Mouse (Mus musculus) stomach, postnatal 0 days (tissue): Measurements from ENCODE around the gene Ythdf1. TPM values are rescaled to one million over a fixed set of nuclear protein-coding genes. Genes with fewer than 3 reads are reported as not detected.

Experiments
- ATAC-seq: fragments of 200-750 bp; cut with Nextera tagmentation; 2 replicates; pipeline ENCODE4 v1.8.0; 2017; ENCODE audit not compliant: low FRiP score, low TSS enrichment
- DNase-seq: peaks from one replicate; pipeline ENCODE4 v3.0.0-alpha.2; 2016; ENCODE audit warnings: low spot score
- H3K27ac ChIP-seq: fragments of 300-500 bp; sonication (generic); replicated peaks from 2 replicates; pipeline ENCODE4 v1.5.1; 2014; ENCODE audit warnings: mild to moderate bottlenecking, control low read depth
- H3K27me3 ChIP-seq: fragments of 300-500 bp; sonication (generic); 2 replicates; pipeline ENCODE4 v1.6.1; 2014; ENCODE audit warnings: low read length; ENCODE audit not compliant: control insufficient read depth, insufficient read depth
- H3K36me3 ChIP-seq: fragments of 300-500 bp; sonication (generic); 2 replicates; pipeline ENCODE4 v1.6.1; 2014; ENCODE audit warnings: low read length, mixed read lengths; ENCODE audit not compliant: control insufficient read depth, insufficient read depth
- H3K4me1 ChIP-seq: fragments of 300-500 bp; sonication (generic); replicated peaks from 2 replicates; pipeline ENCODE4 v1.6.1; 2014; ENCODE audit warnings: antibody characterized with exemption; ENCODE audit not compliant: control insufficient read depth, insufficient read depth
- H3K4me2 ChIP-seq: fragments of 300-500 bp; sonication (generic); replicated peaks from 2 replicates; pipeline ENCODE4 v1.6.1; 2014; ENCODE audit warnings: low read depth, mild to moderate bottlenecking, control low read depth, moderate library complexity
- H3K4me3 ChIP-seq: fragments of 300-500 bp; sonication (generic); 2 replicates; pipeline ENCODE4 v1.5.1; 2014; ENCODE audit warnings: low read depth, low read length, control low read depth
- H3K9ac ChIP-seq: fragments of 300-500 bp; sonication (generic); 2 replicates; pipeline ENCODE4 v1.6.1; 2014; ENCODE audit warnings: mild to moderate bottlenecking, low read length, control low read depth, mixed read lengths
- H3K9me3 ChIP-seq: fragments of 300-500 bp; sonication (generic); 2 replicates; pipeline ENCODE4 v1.6.1; 2016; ENCODE audit warnings: low read length; ENCODE audit not compliant: control insufficient read depth
- CTCF ChIP-seq: IDR thresholded peaks from 2 replicates; pipeline ENCODE4 v1.5.1; 2016; ENCODE audit warnings: antibody characterized with exemption, low read depth, mild to moderate bottlenecking, moderate library complexity
- EP300 ChIP-seq: optimal IDR thresholded peaks from 2 replicates; pipeline ENCODE3; 2016; ENCODE audit warnings: antibody characterized with exemption
- WGBS: fragments of 180-500 bp; shearing (Covaris S2); extraction: QIAGEN DNeasy Blood & Tissue Kit; methylation state at CpG from one replicate; pipeline ENCODE4 v1.1.7; 2014; 5-methylcytosine and 5-hydroxymethylcytosine counted together
- polyA plus RNA-seq: library from polyadenylated mRNA; unstranded; fragments of >200 nt; fragmentation: Nextera tagmentation; extraction: Ambion mirVana; gene quantifications from 2 replicates; pipeline ENCODE4 v1.2.1, GENCODE M21; 2015

Gene Ythdf1
- polyA plus RNA-seq, result 26.2 and 27.6 TPM in 2 replicates

DNA sequence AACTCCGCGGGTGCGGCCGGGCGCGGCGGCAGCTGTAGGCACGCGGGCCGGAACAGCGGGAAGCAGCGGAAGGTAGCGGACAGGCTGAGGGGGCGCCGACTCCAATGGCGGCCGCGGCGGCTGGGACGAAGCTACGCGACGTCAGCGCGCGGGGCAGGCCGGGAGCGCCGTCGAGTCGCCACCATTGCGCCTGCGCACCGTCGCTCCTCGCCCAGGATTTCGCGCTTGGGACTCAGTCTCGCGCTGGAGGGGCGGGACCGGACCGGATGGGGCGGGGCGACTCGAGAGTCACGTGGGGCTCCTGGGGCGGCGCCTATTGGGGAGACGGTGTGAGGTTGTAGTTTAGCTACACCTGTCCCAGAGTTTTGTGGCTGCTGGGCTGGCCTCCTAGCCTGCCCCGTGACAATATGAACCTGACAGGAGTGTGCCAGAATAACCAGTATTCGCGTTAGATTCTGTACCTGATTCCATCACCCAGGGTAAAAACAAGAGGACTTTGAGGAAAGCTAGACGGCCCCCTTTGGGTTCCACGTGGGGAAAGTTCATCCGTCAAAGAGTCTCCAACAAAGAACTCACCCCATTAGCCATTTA lies at the start of gene Ythdf1:
TSS of gene Ythdf1 (minus strand) at position 140 of the 591 bp plus-strand sequence.
- H3K4me2 ChIP-seq, result peak within 1 kb of the TSS; percentile 78
- DNase-seq, result peak; percentile 98
- peak within 1 kb of the TSS; percentile 93 for H3K4me3 ChIP-seq
- TF ChIP-seq EP300 (no peak), CTCF (no peak)
- peak; percentile 96 for ATAC-seq
- H3K9me3 ChIP-seq, result no peaks in the 10 kb centered on the region
- peak within 1 kb of the TSS; percentile 99 for H3K9ac ChIP-seq
- 0 out of 2 replicates have a peak, but pooled peaks cover 4% of the 10 kb centered on the region for H3K36me3 ChIP-seq
- peak within 1 kb of the TSS; percentile 82 for H3K27ac ChIP-seq
- H3K27me3 ChIP-seq, result no peaks in the 10 kb centered on the region
- H3K4me1 ChIP-seq, result peaks cover 5% of the 10 kb centered on the region; the same call in 1 of the 2 replicates
- under 1% methylated on average over 23 of the region's 56 CpGs for WGBS

DNA sequence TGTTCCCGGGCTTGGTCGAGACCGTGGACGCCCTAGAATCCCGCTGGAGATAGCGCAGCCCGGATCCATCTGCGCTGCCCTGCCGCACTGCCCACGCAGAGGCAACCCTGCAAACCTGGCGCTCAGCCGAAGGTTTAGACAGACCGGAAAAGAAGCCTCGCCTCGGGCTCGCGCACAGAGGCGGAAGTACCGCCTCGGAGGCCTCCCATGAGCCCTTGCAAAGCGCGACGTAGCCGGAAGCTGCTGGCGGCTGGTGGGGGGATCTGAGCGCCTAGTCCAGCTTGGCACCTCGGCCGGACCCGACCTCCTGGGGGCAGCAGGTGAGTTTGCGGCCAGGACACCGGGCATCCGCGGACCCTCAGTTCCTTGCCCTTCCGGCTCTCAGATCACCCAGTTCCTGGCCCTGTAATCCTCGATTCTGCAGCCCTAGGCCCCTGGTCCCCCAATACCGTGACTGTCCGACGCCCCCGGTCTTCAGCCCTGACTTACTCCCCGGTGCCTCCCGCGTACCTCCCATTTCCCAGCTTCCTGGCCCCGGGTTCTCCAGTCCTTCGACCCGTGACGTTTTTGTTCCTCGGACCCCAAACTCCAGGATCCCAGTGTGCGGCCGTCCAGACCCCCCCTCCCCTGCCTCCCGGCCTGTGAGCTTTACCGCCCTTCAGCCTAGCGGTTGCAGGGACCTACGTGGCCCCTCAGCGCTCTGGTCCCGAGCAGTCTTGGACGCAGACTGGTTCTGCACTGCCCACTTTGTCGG lies 46.4 kb upstream of the Ythdf1 start, which contains the start of gene Arfgap1:
TSS of gene Arfgap1 (plus strand) at position 216 of the 754 bp plus-strand sequence.
- Histone ChIP-seq H3K27me3 (no peaks in the 10 kb centered on the region), H3K9ac (peak within 1 kb of the TSS; percentile 97), H3K36me3 (peaks cover 10% of the 10 kb centered on the region), H3K4me1 (no peaks in the 10 kb centered on the region; the same call in 1 of the 2 replicates), H3K4me2 (peak within 1 kb of the TSS; percentile 80), H3K9me3 (no peaks in the 10 kb centered on the region), H3K27ac (peak within 1 kb of the TSS; percentile 95), H3K4me3 (peak within 1 kb of the TSS; percentile 90)
- WGBS, result under 1% methylated on average over 57 of the region's 57 CpGs
- DNase-seq (peak; percentile 93), ATAC-seq (peak; percentile 87)
- TF ChIP-seq CTCF, result no peak; the same call in 1 of the 2 replicates
- TF ChIP-seq EP300, result no peak

DNA sequence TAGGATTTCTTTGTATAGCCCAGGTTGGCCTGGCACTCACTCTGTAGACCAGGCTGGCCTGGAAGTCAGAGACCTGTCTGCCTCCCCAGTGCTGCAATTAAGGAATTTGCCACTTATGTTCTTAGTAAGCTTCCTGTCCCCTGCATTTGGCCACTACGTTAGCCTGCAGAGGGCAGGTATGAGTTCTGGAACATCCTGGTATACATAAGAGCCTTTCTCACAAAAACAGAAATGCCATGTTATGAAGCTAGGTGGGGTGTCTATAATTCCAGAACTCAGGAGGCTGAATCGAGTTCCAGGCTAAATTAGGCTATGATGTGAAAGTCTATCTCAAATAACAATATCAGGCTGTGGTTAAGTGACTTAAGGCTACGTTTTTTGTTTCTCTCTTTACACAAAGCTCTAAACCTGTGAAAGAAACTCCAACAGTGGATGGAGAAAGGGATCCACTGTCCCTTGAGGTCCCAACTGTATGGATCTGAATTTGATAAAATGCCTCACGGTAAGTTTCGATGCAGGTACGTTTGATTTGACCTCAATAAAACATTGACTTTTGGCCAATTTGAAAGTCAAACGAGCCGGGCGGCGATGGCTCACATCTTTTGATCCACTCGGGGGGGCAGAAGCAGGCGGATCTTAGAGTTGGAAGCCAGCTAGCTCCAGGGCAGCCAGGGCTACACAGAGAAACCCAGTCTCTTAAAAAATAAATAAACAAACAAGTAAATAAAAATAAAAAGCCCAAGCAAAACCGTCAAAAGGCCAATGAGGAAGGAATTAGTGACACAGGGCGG lies 45.5 kb upstream of the Ythdf1 start:
- peak overlapping the region; percentile 97 for H3K9ac ChIP-seq
- 6% methylated on average over 14 of the region's 14 CpGs for WGBS
- H3K27me3 ChIP-seq, result no peaks in the 10 kb centered on the region
- TF ChIP-seq CTCF (peak; percentile 74), EP300 (no peak)
- DNase-seq, result peak; percentile 48
- no peaks in the 10 kb centered on the region; the same call in 1 of the 2 replicates for H3K4me1 ChIP-seq
- H3K4me2 ChIP-seq, result peak overlapping the region; percentile 80
- peak overlapping the region; percentile 95 for H3K27ac ChIP-seq
- ATAC-seq, result peak; percentile 36; the same call in 1 of the 2 replicates
- peaks cover under 1% of the 10 kb centered on the region; the same call in 1 of the 2 replicates for H3K36me3 ChIP-seq
- peak overlapping the region; percentile 90 for H3K4me3 ChIP-seq
- no peaks in the 10 kb centered on the region for H3K9me3 ChIP-seq

DNA sequence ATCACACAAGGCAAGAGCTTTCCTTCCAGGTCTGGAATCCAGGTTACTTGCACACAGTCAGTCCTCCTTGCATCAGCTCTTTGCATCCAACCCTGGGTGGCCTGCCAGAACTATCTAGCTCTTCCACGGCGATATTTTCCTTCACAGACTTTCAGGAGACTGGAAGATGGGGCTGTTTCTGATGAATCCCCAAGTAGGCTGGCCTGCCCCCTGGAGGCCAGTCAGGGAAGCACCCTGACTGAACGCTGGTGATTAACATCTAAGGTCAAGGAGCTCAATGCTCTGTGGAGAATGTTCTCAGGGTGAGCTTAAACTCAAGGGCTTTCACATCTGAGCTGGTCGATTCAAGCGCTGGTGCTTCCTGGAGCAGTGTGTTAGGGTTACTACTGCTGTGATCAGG lies 43.2 kb upstream of the Ythdf1 start:
- 4% methylated on average over 5 of the region's 5 CpGs for WGBS
- Histone ChIP-seq H3K9ac (no peak overlapping the region), H3K27me3 (no peaks in the 10 kb centered on the region), H3K4me3 (no peak overlapping the region), H3K4me2 (no peak overlapping the region), H3K4me1 (no peaks in the 10 kb centered on the region; the same call in 1 of the 2 replicates), H3K27ac (peak overlapping the region; percentile 59), H3K36me3 (no peaks in the 10 kb centered on the region), H3K9me3 (no peaks in the 10 kb centered on the region)
- no peak for ATAC-seq
- TF ChIP-seq CTCF (peak; percentile 98), EP300 (no peak)
- peak; percentile 76 for DNase-seq

DNA sequence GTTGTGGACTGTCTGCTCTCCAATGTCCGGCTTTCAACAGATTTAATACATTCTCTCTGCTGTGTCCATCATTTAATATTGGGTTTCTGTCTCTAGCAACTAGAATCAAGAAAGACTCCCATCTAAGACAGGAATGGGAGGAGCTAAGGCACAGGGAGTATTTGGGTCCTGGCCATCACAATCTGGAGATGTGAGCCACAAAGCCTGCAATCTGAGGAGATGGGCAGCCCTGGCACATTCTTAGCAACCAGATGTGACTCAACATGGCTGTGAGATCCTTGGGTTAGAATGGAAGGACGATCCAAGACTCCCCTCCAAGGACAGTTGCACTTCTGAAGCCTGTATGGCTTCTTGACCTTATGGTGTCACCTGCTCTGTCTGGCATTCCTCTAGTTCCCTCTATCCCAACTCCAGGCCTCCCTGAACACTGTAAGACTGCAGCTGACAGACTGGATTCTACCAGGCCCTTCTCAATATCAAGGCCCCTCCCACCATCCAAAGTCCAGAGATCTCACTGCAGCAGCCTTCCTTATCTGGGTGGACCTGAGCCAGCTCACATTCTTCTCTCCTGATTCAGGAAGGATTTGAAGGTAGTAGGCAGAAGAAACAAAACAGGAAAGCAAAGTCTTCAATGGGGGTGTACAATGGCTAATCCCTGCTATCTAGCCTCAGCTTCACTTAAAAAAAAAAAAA lies 42.0 kb upstream of the Ythdf1 start:
- Histone ChIP-seq H3K27me3 (no peaks in the 10 kb centered on the region), H3K9ac (no peak overlapping the region), H3K9me3 (no peaks in the 10 kb centered on the region), H3K36me3 (no peaks in the 10 kb centered on the region), H3K4me3 (no peak overlapping the region), H3K4me1 (no peaks in the 10 kb centered on the region; the same call in 1 of the 2 replicates), H3K27ac (0 out of 2 replicates have a peak overlapping the region, but pooled peaks have one; percentile 13), H3K4me2 (no peak overlapping the region)
- TF ChIP-seq EP300 (no peak), CTCF (no peak)
- DNase-seq, result peak; percentile 83
- 66% methylated on average over 2 of the region's 2 CpGs for whole genome bisulfite sequencing
- ATAC-seq, result peak; percentile 79
